Mouse (Mus musculus): ENCODE measurements at regions not wholly inside any gene's neighbourhood (a gene's known extent, or its start where the extent isn't known, plus 50 kb on each side); places are given as distances from the start of the nearest gene placed in this dataset.

- no peak for ATAC-seq (ENCODE audit: low FRiP score, low read depth)
Observed at GRCm38 (mm10) chr3:137561986-137562385, 59.4 kb upstream of the Ddit4l start.

GRCm38 (mm10) chr3:137563541-137564080 lies 57.8 kb upstream of the Ddit4l start:
- WGBS: 82% methylated on average over 6 of the region's 6 CpGs
- Histone ChIP-seq H3K9ac (ENCODE audit: low read depth, low read length, severe bottlenecking) (no peak overlapping the region), H3K4me1 (ENCODE audit: control insufficient read depth, insufficient read depth, low read length) (peaks cover 13% of the 10 kb centered on the region; the same call in 1 of the 2 replicates), H3K4me3 (replicated peaks; ENCODE audit: low read length) (no peak overlapping the region), H3K27ac (replicated peaks; ENCODE audit: low read depth, low read length) (no peak overlapping the region), H3K36me3 (ENCODE audit: control insufficient read depth, insufficient read depth, low read length) (no peaks in the 10 kb centered on the region), H3K27me3 (ENCODE audit: control insufficient read depth, insufficient read depth, low read length) (no peaks in the 10 kb centered on the region), H3K4me2 (replicated peaks; ENCODE audit: low read depth, low read length, severe bottlenecking) (no peak overlapping the region), H3K9me3 (ENCODE audit: control insufficient read depth, low read length) (no peaks in the 10 kb centered on the region)
- DNase-seq (ENCODE audit: low spot score): no peak
- no peak for TF ChIP-seq POLR2A (IDR thresholded peaks at IDR 0.05; ENCODE audit: borderline replicate concordance, extremely low read depth, insufficient read depth, insufficient read length)
- no peak for ATAC-seq (ENCODE audit: low FRiP score, low read depth)

More at GRCm38 (mm10) chr3:137561986-137562385, 59.4 kb upstream of the Ddit4l start:
- DNase-seq (ENCODE audit: low spot score): peak; percentile 41
- Histone ChIP-seq H3K27me3 (ENCODE audit: control insufficient read depth, insufficient read depth, low read length) (no peaks in the 10 kb centered on the region), H3K4me1 (ENCODE audit: control insufficient read depth, insufficient read depth, low read length) (peaks cover 13% of the 10 kb centered on the region; the same call in 1 of the 2 replicates), H3K4me3 (replicated peaks; ENCODE audit: low read length) (no peak overlapping the region), H3K27ac (replicated peaks; ENCODE audit: low read depth, low read length) (no peak overlapping the region), H3K36me3 (ENCODE audit: control insufficient read depth, insufficient read depth, low read length) (no peaks in the 10 kb centered on the region), H3K9ac (ENCODE audit: low read depth, low read length, severe bottlenecking) (no peak overlapping the region), H3K9me3 (ENCODE audit: control insufficient read depth, low read length) (no peaks in the 10 kb centered on the region), H3K4me2 (replicated peaks; ENCODE audit: low read depth, low read length, severe bottlenecking) (no peak overlapping the region)
- WGBS: 54% methylated on average over 2 of the region's 2 CpGs
- TF ChIP-seq POLR2A (IDR thresholded peaks at IDR 0.05; ENCODE audit: borderline replicate concordance, extremely low read depth, insufficient read depth, insufficient read length): no peak

DNA sequence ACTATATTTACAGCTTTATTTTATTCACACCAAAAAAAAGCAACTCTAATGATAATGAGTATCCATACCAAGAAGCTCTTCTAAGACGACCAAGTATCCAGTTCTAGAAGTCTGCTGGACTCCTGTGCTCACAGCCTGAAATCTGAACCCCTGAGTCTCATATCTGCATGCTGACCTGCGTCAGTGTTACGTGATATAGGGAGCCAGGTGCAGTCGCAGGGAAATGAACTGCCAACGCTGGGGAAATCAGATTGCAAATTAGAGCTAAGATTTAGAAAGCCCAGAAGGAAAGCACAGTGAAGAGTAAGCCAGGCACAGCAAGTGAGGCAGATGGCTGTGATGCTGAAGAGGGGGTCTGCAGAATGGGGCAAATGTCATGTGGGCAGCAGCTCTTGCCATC lies 57.1 kb upstream of the Ddit4l start:
- H3K9me3 ChIP-seq (ENCODE audit: control insufficient read depth, low read length): no peaks in the 10 kb centered on the region
- H3K9ac ChIP-seq (ENCODE audit: low read depth, low read length, severe bottlenecking): no peak overlapping the region
- ATAC-seq (ENCODE audit: low FRiP score, low read depth) (no peak), DNase-seq (ENCODE audit: low spot score) (no peak)
- no peak overlapping the region for H3K4me2 ChIP-seq (replicated peaks; ENCODE audit: low read depth, low read length, severe bottlenecking)
- no peak overlapping the region for H3K4me3 ChIP-seq (replicated peaks; ENCODE audit: low read length)
- H3K27me3 ChIP-seq (ENCODE audit: control insufficient read depth, insufficient read depth, low read length): no peaks in the 10 kb centered on the region
- 32% methylated on average over 5 of the region's 5 CpGs for WGBS
- no peak overlapping the region for H3K27ac ChIP-seq (replicated peaks; ENCODE audit: low read depth, low read length)
- H3K36me3 ChIP-seq (ENCODE audit: control insufficient read depth, insufficient read depth, low read length): no peaks in the 10 kb centered on the region
- no peak for TF ChIP-seq POLR2A (IDR thresholded peaks at IDR 0.05; ENCODE audit: borderline replicate concordance, extremely low read depth, insufficient read depth, insufficient read length)
- peaks cover 13% of the 10 kb centered on the region; the same call in 1 of the 2 replicates for H3K4me1 ChIP-seq (ENCODE audit: control insufficient read depth, insufficient read depth, low read length)

DNA sequence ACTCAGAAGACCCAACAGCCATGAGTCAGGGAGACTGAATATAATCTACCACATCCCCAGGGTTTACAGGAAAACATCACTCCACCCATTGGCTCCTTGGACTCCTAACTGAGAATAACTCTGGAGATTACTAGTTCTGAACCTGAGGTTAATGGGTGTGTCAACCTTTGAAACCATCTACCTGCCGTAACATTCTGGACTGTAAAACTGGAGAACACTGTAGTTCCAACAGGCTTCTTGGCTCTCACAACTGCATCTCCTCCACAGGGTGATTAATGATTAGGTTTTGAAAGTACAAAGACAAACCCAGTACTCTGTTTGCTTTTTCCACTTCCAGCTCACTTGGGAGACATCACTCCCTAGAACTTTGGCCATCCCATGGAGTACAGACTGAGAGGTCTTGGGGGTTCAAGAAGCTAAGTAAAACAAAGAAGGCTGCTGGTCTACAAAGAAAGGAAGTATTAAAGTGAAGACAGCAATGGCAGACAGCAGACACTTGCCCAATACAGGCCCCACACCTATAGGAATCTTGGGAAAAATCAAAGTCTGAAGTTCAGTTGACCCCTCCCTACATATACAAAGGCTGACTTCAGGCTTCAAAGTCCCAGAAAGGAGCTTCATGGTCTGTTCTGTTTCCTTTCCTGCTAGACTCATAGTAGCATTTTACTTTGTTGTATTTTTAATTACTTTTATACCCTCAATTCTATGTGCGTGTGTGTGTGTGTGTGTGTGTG lies 52.7 kb upstream of the Ddit4l start:
- no peaks in the 10 kb centered on the region for H3K27me3 ChIP-seq (ENCODE audit: control insufficient read depth, insufficient read depth, low read length)
- no peak for TF ChIP-seq POLR2A (IDR thresholded peaks at IDR 0.05; ENCODE audit: borderline replicate concordance, extremely low read depth, insufficient read depth, insufficient read length)
- no peaks in the 10 kb centered on the region for H3K36me3 ChIP-seq (ENCODE audit: control insufficient read depth, insufficient read depth, low read length)
- H3K4me1 ChIP-seq (ENCODE audit: control insufficient read depth, insufficient read depth, low read length): no peaks in the 10 kb centered on the region
- no peaks in the 10 kb centered on the region for H3K9me3 ChIP-seq (ENCODE audit: control insufficient read depth, low read length)
- H3K4me3 ChIP-seq (replicated peaks; ENCODE audit: low read length): no peak overlapping the region
- H3K9ac ChIP-seq (ENCODE audit: low read depth, low read length, severe bottlenecking): no peak overlapping the region
- no peak overlapping the region for H3K4me2 ChIP-seq (replicated peaks; ENCODE audit: low read depth, low read length, severe bottlenecking)
- 71% methylated on average over 2 of the region's 2 CpGs for WGBS
- DNase-seq (ENCODE audit: low spot score) (no peak), ATAC-seq (ENCODE audit: low FRiP score, low read depth) (no peak)
- H3K27ac ChIP-seq (replicated peaks; ENCODE audit: low read depth, low read length): no peak overlapping the region

Measured in limb, embryonic 14.5 days (tissue).